Mouse (Mus musculus) megakaryocyte-erythroid progenitor cell, adult 5-6 weeks (primary cell): ENCODE measurements around the gene Gng12. TPM values are rescaled to one million over a fixed set of nuclear protein-coding genes. Genes with fewer than 3 reads are reported as not detected.
A peak's percentile ranks its signal among the peaks of the same experiment; 100 is the strongest.
"Not testable (repeated sequence)": the region's sequence is repeated elsewhere in the genome, so short reads cannot be mapped to it uniquely, and the experiment has no call there.

Source experiments
- ATAC-seq: replicated peaks from 2 replicates; pipeline ENCODE4 v1.8.0; 2016; ENCODE audit warnings: mild to moderate bottlenecking, inconsistent platforms; ENCODE audit not compliant: severe bottlenecking, poor library complexity, low FRiP score, low TSS enrichment
- total RNA-seq, 2 experiments: library from RNA; stranded (forward) in 1 of 2; stranded (reverse) in 1 of 2; fragments of 200-1000, 215-1000 nt in 1 of 2; fragments of >200 nt in 1 of 2; fragmentation: Nextera tagmentation in 1 of 2; gene quantifications; 2 replicates each; pipeline ENCODE4 v1.2.3; 2014 to 2017

The Gng12 gene
- total RNA-seq, 2 experiments from 2014 or later = 25.4 to 37.5 TPM

DNA sequence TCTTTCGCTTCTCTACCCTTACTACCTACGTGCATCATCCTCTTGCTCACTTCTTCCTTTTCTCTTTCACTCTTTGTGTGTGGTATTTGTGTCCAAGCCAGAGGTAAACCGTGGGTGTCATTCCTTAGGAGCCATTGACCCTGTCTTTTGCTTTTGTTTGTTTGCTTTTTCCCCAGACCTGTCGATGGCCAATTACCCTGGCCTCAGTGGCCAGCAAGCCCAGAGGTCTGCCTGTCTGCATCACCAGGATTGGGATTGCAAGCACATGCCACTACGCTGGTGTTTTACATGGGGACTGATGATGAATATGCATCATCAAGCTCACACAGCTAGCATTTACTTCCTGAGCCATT is 48.8 kb downstream of the Gng12 start:
- ATAC-seq = no peak

DNA sequence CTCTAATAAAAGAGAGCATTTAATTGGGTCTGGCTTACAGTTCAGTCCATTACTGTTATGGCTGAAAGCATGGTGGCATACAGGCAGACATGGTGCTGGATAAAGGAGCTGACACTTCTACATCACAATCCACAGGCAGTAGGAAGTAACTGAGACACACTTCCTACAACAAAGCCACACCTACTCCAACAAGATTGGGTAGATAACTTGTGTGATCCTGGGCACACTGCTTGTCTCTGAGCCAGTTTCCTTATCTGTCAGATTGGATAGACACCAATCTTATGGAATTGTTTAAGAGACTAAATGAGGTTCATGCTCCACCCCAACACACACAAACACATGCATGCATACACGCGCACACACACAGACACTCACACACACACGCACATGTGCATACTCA is 51.9 kb downstream of the Gng12 start:
- ATAC-seq = no peak

DNA sequence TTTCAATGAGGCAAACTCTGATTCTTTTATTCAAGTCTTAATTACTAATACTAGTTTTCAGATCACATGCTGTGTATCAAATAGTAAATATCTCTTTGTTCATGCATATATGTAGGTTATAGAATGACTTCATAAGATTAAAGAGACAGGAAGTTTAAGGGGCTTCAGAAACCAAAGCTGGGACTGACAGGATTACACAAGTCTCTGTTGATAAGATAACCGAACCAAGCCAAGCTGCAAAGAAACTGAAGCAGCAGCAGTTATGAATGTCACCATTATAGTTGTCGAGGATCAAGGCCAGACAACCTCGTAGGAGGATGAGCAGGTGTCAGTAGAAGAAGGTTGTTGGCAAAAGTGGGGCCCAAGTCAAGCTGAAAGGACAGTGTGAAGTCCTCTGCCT is 52.7 kb downstream of the Gng12 start:
- no peak for ATAC-seq

GRCm38 (mm10) chr6:66951726-66952418 is 55.7 kb downstream of the Gng12 start:
- peak; percentile 28; the same call in 1 of the 2 replicates for ATAC-seq

- ATAC-seq = peak; percentile 49
Measured at GRCm38 (mm10) chr6:66953951-66954519, 57.8 kb downstream of the Gng12 start.

DNA sequence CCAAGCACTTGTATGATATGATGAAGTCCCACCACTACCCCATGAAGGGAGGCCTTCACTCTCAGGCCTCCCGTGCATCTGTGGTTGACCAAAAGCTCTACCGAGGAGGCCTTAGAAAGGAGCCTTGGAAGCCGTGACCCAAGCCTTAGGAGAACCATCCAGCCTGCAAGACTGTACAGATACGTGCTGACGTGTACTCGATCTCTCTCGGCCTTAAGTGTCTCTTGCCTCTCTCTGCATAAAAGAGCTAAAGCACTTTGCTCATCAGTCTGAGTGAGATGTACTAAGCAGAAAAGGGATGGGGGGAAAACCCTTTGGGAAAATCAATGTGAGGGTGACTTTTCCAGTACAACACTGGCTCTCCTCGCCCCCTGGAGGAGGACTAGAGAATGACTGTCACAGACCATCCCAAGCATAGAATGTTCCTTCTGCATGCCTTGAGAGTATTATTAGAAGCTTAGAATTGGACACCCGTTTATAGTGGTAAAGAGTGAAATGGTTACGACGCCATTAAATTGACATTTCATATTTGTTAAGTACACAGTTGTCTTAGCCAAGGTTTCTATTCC is 59.0 kb downstream of the Gng12 start:
- ATAC-seq = peak; percentile 62

- no peak for ATAC-seq
Measured at GRCm38 (mm10) chr6:66958466-66959235, 62.5 kb downstream of the Gng12 start.

DNA sequence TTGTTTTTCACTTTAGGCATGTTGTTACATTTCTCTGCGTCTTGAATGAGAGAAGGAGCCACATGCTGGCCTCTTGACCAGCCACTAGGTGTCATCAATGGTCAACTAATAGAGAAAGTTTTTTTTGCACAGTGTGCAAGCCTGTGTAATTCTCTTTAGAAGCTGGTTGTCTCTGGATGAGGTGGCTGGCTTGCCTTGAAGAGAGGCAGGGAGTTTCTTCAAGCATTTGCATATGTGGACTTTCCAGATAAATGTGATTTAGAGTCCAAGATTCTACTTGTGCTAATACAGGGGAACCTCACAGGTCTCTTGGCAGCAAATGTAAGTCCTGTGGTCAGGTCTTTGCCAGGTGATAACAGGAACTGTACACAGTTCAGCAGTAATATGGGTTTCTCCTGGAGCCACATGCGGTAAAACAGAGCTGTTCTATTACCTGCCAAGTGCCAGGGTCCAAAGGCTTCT is 66.4 kb downstream of the Gng12 start:
- ATAC-seq = peak; percentile 72

- no peak; the same call in 1 of the 2 replicates for ATAC-seq
Measured at GRCm38 (mm10) chr6:66963068-66963467, 66.9 kb downstream of the Gng12 start.

DNA sequence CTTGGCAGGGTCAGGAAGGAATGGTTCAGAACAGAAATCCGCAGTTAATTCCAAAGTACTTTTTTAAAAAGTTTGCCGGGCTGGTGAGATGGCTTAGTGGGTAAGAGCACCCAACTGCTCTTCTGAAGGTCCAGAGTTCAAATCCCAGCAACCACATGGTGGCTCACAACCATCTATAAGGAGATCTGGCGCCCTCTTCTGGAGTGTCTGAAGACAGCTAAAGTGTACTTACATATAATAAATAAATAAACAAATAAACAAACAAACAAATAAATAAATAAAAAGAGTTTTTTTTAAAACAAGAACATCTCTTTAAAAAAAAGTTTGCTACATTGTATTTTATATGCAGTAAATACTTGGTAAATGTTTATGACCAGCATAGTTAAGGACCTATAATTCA is 67.5 kb downstream of the Gng12 start:
- ATAC-seq = not testable (repeated sequence)

DNA sequence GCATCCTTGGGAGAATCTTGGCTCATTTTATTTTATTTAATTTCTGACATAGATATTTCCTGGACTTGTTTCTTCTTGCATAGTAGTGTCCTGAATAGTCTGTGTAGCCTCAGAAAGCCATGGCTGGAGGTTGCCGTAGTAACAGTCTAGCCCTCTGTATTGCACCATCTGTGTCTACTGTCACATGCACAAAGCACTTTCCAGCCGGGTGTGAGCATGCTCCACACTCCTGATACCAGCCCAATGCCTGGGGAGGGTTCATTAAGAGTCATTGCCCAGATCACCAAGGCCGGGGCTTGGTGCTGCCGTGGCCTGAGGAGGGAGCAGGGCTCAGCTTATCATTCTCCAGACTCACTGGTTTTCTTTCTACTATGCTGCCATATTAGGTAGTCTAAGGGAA is 68.0 kb downstream of the Gng12 start:
- peak; percentile 45 for ATAC-seq

GRCm38 (mm10) chr6:66965203-66965602 is 69.0 kb downstream of the Gng12 start:
- no peak for ATAC-seq

DNA sequence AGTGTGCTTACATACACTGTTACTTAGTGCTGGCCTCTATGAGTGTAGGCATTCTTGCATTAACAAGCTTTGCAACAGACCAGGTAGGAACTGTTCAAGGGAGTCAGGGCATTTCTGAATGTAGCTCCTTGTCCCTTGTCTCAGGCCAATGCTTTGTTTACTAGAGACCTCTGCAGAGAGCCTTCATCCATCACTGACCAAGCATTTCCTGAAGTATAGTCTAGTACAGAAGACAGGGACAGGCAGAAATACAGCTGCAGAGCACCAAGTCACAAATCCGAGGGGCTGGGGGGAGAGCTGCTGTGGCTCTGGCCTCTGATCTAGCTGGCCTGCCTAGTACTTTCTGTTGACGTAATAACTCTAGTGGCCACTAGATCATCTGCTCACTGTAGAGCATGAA is 71.6 kb downstream of the Gng12 start:
- no peak for ATAC-seq

DNA sequence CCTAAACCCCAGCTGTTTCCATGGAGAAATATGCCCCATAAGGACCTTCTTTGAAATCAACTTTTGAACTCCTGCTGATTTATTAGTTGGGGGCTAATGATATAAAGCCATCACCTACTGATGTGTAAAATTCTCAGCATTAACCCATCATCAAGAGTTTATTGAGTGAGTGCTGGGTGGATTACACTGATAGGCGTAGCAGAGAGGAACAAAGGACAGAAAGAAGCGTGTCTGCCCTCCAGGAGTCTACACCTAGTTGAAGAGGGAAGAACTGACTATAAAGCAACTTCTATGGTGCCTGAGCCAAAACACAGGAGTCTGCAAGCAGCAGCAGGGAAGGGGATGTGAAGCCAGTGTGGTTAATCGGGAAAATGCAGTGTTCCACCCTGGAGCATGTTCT is 73.2 kb downstream of the Gng12 start:
- ATAC-seq = no peak

DNA sequence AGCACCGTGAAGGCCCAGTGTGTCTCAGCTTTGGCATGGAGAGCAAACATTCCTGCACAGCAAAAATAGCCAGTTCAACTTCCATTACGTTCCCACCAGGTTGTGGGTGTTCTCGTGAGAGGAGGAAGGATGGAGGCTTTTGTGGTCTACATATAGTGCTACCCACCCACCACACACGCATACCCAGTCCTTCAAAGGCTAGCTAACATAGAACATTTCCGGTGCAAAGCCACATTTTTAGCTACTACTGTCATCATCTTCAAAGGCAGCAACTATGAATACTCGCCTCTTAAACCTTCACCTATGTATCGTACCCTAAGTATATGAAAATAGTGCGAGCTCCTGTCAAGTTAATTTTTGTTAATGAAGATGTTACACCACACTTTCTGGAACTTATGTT is 76.1 kb downstream of the Gng12 start:
- no peak for ATAC-seq

- ATAC-seq = peak; percentile 71
Measured at GRCm38 (mm10) chr6:66973180-66973579, 77.0 kb downstream of the Gng12 start.

DNA sequence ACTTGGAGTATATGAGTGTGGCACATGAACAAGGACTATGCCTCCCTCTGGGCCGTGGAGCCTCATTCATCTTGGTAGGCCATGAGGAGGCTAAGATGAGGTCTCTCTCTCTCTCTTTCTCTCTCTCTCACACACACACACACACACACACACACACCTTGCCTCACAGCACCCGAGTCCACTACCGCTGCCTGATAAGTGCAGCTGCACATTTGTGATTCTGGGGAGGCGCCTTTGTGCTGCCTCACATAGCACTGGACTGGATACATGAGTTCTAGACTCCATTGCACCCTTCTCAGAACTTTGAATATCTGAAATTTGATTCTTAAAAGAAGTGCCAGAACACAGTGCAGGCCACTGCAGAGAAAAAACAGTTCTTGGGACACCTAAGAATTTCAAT is 79.3 kb downstream of the Gng12 start:
- ATAC-seq = peak; percentile 55; the same call in 1 of the 2 replicates

DNA sequence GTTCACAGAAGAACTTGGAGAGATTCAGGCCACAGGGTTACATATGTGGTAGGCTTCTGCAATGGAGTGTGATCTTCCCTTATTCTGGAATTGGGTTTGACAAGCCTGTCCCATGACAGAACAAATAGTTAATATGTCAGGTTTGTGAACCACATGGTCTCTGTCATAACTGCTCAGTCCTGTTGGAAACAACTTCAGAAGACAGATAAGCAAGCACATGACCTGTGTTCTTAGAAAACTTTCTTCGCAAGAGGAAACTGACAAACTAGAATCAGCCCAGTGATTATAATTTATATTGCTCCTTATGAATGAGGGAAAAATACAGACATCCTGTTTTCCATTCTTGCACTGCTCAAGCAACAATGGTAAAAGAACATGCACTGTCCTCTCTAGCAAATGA is 83.0 kb downstream of the Gng12 start:
- ATAC-seq = no peak

DNA sequence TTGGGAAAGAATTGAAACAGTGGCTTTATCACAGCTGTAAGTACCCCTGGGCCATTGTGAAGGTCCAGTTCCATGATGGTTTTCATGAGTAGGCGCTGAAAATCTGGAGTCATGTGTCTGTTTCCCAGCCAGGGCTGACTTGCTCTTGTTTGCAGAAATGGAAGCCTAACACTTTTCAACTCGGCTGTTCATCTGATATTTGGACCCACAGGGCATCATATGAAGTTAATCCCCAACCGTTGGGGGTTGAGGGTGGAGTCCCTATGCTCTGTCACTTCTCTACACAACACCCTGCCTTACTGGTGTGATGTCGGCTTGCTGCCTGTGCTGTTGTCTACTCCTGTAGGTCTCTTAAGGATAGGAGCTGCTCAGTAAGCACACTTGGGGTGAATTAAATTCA is 83.8 kb downstream of the Gng12 start:
- ATAC-seq = no peak

DNA sequence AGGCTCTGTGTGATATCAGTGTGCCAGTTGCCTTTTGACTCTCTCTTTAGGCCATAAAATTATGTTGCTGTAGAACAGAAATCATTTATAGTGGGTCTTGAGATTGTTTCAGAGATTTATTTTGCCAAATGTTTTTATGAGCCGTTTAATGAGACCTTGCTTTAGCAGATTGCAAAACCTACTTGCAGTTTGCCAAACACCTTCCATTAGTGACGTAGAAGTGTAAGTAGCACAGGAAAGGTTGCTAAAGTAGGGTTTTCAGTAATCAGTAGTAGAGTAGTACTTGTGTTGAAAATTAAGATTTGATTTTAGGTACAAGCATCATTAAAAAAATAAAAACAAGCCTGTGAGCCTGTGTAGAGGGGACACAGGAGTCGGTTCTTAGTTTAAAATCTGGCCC is 85.2 kb downstream of the Gng12 start:
- no peak for ATAC-seq
